Mouse (Mus musculus) activated CD4-positive, CD25-positive, alpha-beta regulatory T cell, adult 9 weeks (primary cell): ENCODE results near the gene Gm2916. TPM values are rescaled to one million over a fixed set of nuclear protein-coding genes. Genes with fewer than 3 reads are reported as not detected.

Experiments
- polyA plus RNA-seq: library from polyadenylated mRNA; unstranded; fragments of 100-300 nt; shearing (Covaris generic); gene quantifications from one replicate; pipeline ENCODE4 v1.2.1, GENCODE M21; 2017

Gene Gm2916
- polyA plus RNA-seq = 0.27 TPM

DNA sequence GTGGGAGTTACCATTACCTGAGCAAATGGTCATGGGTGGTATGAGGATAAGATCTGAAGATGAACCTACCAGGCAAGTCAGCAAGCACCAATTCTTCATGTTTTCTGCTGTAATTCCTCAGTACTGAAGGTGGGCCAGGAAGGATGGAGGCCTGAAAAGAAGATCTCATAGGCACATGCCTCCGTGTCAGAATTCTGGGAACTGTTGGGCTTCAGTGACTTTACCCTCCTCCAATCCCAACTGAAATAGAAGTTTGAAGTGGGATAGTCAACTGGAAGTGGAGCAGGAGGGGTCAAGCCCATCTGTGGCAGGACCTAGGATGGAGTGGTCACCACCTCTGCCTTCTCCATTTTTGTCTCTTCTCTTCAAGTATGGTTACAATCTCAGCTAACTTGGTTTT, at the start of gene Gm2916:
Gene Gm2916, plus strand, starts transcription at position 301 of the 400 bp plus-strand sequence.

DNA sequence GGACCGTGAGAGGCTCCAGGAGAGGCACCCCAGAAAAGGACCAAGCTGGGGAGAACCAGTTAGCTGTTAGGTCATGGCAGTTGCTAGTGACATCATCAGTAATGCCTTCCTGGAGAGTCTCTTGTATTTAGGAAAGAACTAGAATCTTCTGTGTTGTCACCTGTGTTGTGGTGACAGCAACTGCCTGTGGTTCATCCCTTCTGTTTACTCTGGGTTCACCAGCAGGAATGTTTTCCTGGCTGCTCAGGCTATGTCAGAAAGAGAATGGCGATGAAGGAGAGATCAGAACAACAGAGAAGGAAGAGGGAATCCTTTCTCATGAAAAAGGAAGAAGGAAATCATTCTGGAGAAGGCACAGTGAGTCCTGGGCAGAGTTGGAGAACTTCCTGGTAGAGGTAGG, 38.0 kb upstream of the Gm2916 start, which contains the start of gene Gm3033:
Gene Gm3033, plus strand, starts transcription at position 301 of the 400 bp plus-strand sequence.

DNA sequence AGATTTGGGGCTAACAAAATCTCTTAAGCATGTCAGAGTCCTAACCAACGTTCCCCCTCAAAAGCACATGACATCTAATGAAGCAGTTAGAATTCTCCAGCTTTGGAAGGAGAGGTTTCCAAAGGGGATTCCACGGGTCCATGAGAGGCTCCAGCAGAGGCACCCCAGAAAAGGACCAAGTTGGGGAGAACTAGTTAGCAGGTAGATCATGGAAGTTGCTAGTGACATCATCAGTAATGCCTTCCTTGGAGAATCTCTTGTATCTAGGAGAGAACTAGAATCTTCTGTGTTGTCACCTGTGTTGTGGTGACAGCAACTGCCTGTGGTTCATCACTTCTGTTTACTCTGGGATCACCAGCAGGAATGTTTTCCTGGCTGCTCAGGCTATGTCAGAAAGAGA, 47.5 kb downstream of the Gm2916 start, which contains the start of gene Gm3029:
Gene Gm3029, plus strand, starts transcription at position 301 of the 400 bp plus-strand sequence.

DNA sequence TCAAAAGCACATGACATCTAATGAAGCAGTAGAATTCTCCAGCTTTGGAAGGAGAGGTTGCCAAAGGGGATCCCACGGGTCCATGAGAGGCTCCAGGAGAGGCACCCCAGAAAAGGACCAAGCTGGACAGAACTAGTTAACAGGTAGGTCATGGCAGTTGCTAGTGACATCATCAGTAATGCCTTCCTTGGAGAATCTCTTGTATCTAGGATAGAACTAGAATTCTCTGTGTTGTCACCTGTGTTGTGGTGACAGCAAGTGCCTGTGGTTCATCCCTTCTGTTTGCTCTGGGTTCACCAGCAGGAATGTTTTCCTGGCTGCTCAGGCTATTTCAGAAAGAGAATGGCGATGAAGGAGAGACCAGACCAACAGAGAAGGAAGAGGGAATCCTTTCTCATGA, 79.3 kb downstream of the Gm2916 start, which contains the start of gene Gm3095:
Gene Gm3095, plus strand, starts transcription at position 301 of the 400 bp plus-strand sequence.

Other genes with a start within 250 kb of the Gm2916 start
- gene Gm3012, start 249.7 kb upstream of the Gm2916 start, polyA plus RNA-seq = not detected
- 6.4 TPM for gene Gm3020, start 232.1 kb upstream of the Gm2916 start, polyA plus RNA-seq
- gene Gm3043, start 195.4 kb upstream of the Gm2916 start, polyA plus RNA-seq = not detected
- gene Gm3002, start 74.1 kb upstream of the Gm2916 start, polyA plus RNA-seq = 0.76 TPM
- not detected for gene Gm3033, start 37.9 kb upstream of the Gm2916 start, polyA plus RNA-seq
- gene Gm3029, start 47.6 kb downstream of the Gm2916 start, polyA plus RNA-seq = not detected
- gene Gm3095, start 79.4 kb downstream of the Gm2916 start, polyA plus RNA-seq = 0.46 TPM
- not detected for gene Gm3099, start 114.2 kb downstream of the Gm2916 start, polyA plus RNA-seq
- gene Gm5796, start 139.8 kb downstream of the Gm2916 start, polyA plus RNA-seq = 1.4 TPM
- not detected for gene Gm3115, start 199.9 kb downstream of the Gm2916 start, polyA plus RNA-seq
- 1.8 TPM for gene Gm8108, start 226.4 kb downstream of the Gm2916 start, polyA plus RNA-seq